Mouse (Mus musculus) heart, postnatal 25 days (tissue): ENCODE measurements at regions not wholly inside any gene's neighbourhood (a gene's known extent, or its start where the extent isn't known, plus 50 kb on each side); places are given as distances from the start of the nearest gene placed in this dataset.
A peak's percentile ranks its signal among the peaks of the same experiment; 100 is the strongest.

Experiments used
- DNase-seq: peaks from one replicate; pipeline ENCODE4 v3.0.0; 2022; ENCODE audit warnings: low spot score
- intact Hi-C: fragments of 180-260 bp; cut with DNase I; formaldehyde crosslinking; loops from one replicate; pipeline ENCODE4 v1.15.1; 2025

- DNase-seq: no peak
- intact Hi-C loops: no loop called here
These were observed 244.7 kb upstream of the Zfp637 start for GRCm38 (mm10) chr6:117596166-117596840.

GRCm38 (mm10) chr6:117604834-117605233, 236.1 kb upstream of the Zfp637 start:
- DNase-seq: no peak
- intact Hi-C loops: loop anchor here (5.0 kb wide), 1 partner anchor 53 kb away; no protein-coding TSS in a partner anchor

GRCm38 (mm10) chr6:117605685-117606084, 235.3 kb upstream of the Zfp637 start:
- intact Hi-C loops: loop anchor here (5.0 kb wide), 1 partner anchor 53 kb away; no protein-coding TSS in a partner anchor
- no peak for DNase-seq

GRCm38 (mm10) chr6:117606211-117606610, 234.8 kb upstream of the Zfp637 start:
- no peak for DNase-seq
- intact Hi-C loops: loop anchor here (5.0 kb wide), 1 partner anchor 54 kb away; no protein-coding TSS in a partner anchor

- intact Hi-C loops: loop anchor here (5.0 kb wide), 1 partner anchor 55 kb away; no protein-coding TSS in a partner anchor
- peak; percentile 59 for DNase-seq
These were observed 234.0 kb upstream of the Zfp637 start for GRCm38 (mm10) chr6:117607023-117607422.

- intact Hi-C loops: loop anchor here (5.0 kb wide), 1 partner anchor 57 kb away; no protein-coding TSS in a partner anchor
- DNase-seq: peak; percentile 28
These were observed 231.2 kb upstream of the Zfp637 start for GRCm38 (mm10) chr6:117609476-117610404.

- intact Hi-C loops: no loop called here
- no peak for DNase-seq
These were observed 229.7 kb upstream of the Zfp637 start for GRCm38 (mm10) chr6:117611281-117611680.

- no peak for DNase-seq
- intact Hi-C loops: no loop called here
These were observed 229.0 kb upstream of the Zfp637 start for GRCm38 (mm10) chr6:117611965-117612364.

- no peak for DNase-seq
- intact Hi-C loops: no loop called here
These were observed 228.6 kb upstream of the Zfp637 start for GRCm38 (mm10) chr6:117612421-117612820.

GRCm38 (mm10) chr6:117613656-117614350, 227.2 kb upstream of the Zfp637 start:
- no peak for DNase-seq
- intact Hi-C loops: no loop called here

- intact Hi-C loops: no loop called here
- DNase-seq: no peak
These were observed 226.6 kb upstream of the Zfp637 start for GRCm38 (mm10) chr6:117614386-117614785.

- no peak for DNase-seq
- intact Hi-C loops: no loop called here
These were observed 223.8 kb upstream of the Zfp637 start for GRCm38 (mm10) chr6:117617168-117617567.

- intact Hi-C loops: no loop called here
- DNase-seq: no peak
These were observed 223.0 kb upstream of the Zfp637 start for GRCm38 (mm10) chr6:117617951-117618350.

- no peak for DNase-seq
- intact Hi-C loops: no loop called here
These were observed 221.4 kb upstream of the Zfp637 start for GRCm38 (mm10) chr6:117619606-117620005.

GRCm38 (mm10) chr6:117622446-117622845, 218.5 kb upstream of the Zfp637 start:
- intact Hi-C loops: no loop called here
- no peak for DNase-seq

GRCm38 (mm10) chr6:117622946-117623345, 218.0 kb upstream of the Zfp637 start:
- DNase-seq: no peak
- intact Hi-C loops: no loop called here

- intact Hi-C loops: no loop called here
- no peak for DNase-seq
These were observed 215.3 kb upstream of the Zfp637 start for GRCm38 (mm10) chr6:117625716-117626115.

GRCm38 (mm10) chr6:117627461-117627860, 213.5 kb upstream of the Zfp637 start:
- no peak for DNase-seq
- intact Hi-C loops: no loop called here

- intact Hi-C loops: no loop called here
These were observed 194.4 kb upstream of the Zfp637 start for GRCm38 (mm10) chr6:117646628-117647027.

GRCm38 (mm10) chr6:117650541-117650940, 190.4 kb upstream of the Zfp637 start:
- intact Hi-C loops: loop anchor here (10.0 kb wide), 1 partner anchor 476 kb away; no protein-coding TSS in a partner anchor
- no peak for DNase-seq

More at GRCm38 (mm10) chr6:117646628-117647027, 194.4 kb upstream of the Zfp637 start:
- DNase-seq: no peak
